Mouse (Mus musculus) stomach, postnatal 0 days (tissue): Measurements from ENCODE around the gene Slc25a36.

Experiments
- CTCF ChIP-seq: IDR thresholded peaks from 2 replicates; pipeline ENCODE4 v1.5.1; 2016; ENCODE audit warnings: antibody characterized with exemption, low read depth, mild to moderate bottlenecking, moderate library complexity
- EP300 ChIP-seq: optimal IDR thresholded peaks from 2 replicates; pipeline ENCODE3; 2016; ENCODE audit warnings: antibody characterized with exemption

- TF ChIP-seq CTCF = no peak
- TF ChIP-seq EP300 = no peak
Observed at GRCm38 (mm10) chr9:97067761-97068160, 43.2 kb downstream of the Slc25a36 start.
